Mouse (Mus musculus) mesoderm, embryonic 11.5 days (tissue): ENCODE data around the gene Lsg1.

Experiments
- DNase-seq: peaks from one replicate; pipeline ENCODE4 v3.0.0-alpha.2; 2012; ENCODE audit warnings: low read depth, low spot score

Gene Lsg1

GRCm38 (mm10) chr16:30520361-30520823, 67.0 kb downstream of the Lsg1 start:
- DNase-seq = peak; percentile 73

GRCm38 (mm10) chr16:30518635-30519034, 68.8 kb downstream of the Lsg1 start:
- DNase-seq = no peak

GRCm38 (mm10) chr16:30517666-30518283, 69.6 kb downstream of the Lsg1 start:
- DNase-seq = no peak

- no peak for DNase-seq
Measured at GRCm38 (mm10) chr16:30516993-30517392, 70.4 kb downstream of the Lsg1 start.

GRCm38 (mm10) chr16:30515418-30515817, 72.0 kb downstream of the Lsg1 start:
- DNase-seq = no peak

GRCm38 (mm10) chr16:30513050-30514024, 74.1 kb downstream of the Lsg1 start:
- DNase-seq = no peak

- DNase-seq = peak; percentile 65
Measured at GRCm38 (mm10) chr16:30512375-30513049, 74.9 kb downstream of the Lsg1 start.

- no peak for DNase-seq
Measured at GRCm38 (mm10) chr16:30511563-30512340, 75.6 kb downstream of the Lsg1 start.

GRCm38 (mm10) chr16:30510504-30511451, 76.6 kb downstream of the Lsg1 start:
- peak; percentile 92 for DNase-seq
